Mouse (Mus musculus) heart, adult 2 months (tissue): ENCODE results near the gene Mpg. TPM values are rescaled to one million over a fixed set of nuclear protein-coding genes. Genes with fewer than 3 reads are reported as not detected.

Experiments
- DNase-seq, 2 experiments: peaks; one replicate each; pipeline ENCODE4 v3.0.0; 2021
- H3K27ac ChIP-seq: fragments of 200-600 bp; 2 replicates; pipeline ENCODE4 v1.8.1; 2022
- H3K27me3 ChIP-seq: fragments of 200-500 bp; 2 replicates; pipeline ENCODE4 v1.6.1; 2012; ENCODE audit warnings: mild to moderate bottlenecking, low read length, inconsistent platforms, mixed read lengths; ENCODE audit not compliant: control insufficient read depth, insufficient read depth
- H3K36me3 ChIP-seq: fragments of 200-500 bp; 2 replicates; pipeline ENCODE4 v1.6.1; 2012; ENCODE audit warnings: low read length, inconsistent platforms; ENCODE audit not compliant: control insufficient read depth, insufficient read depth
- H3K4me1 ChIP-seq: fragments of 200-500 bp; 2 replicates; pipeline ENCODE4 v1.6.1; 2011; ENCODE audit warnings: low read length; ENCODE audit not compliant: control insufficient read depth, insufficient read depth
- H3K4me3 ChIP-seq: fragments of 200-600 bp; 2 replicates; pipeline ENCODE4 v1.8.1; 2022
- H3K79me2 ChIP-seq: fragments of 200-500 bp; replicated peaks from 2 replicates; pipeline ENCODE4 v1.6.1; 2012; ENCODE audit warnings: mild to moderate bottlenecking, inconsistent platforms, low read length, moderate library complexity, mixed read lengths; ENCODE audit not compliant: control insufficient read depth, insufficient read depth
- H3K9ac ChIP-seq: fragments of 200-500 bp; 2 replicates; pipeline ENCODE4 v1.6.1; 2012; ENCODE audit warnings: low read depth, mild to moderate bottlenecking, control low read depth, inconsistent platforms, low read length, mixed read lengths
- CTCF ChIP-seq: fragments of 200-600 bp; IDR thresholded peaks from 2 replicates; pipeline ENCODE4 v1.8.1; 2022; ENCODE audit warnings: antibody characterized with exemption, mild to moderate bottlenecking, moderate library complexity
- EP300 ChIP-seq: fragments of 200-500 bp; IDR thresholded peaks from 2 replicates; pipeline ENCODE4 v1.6.1; 2011; ENCODE audit warnings: low read depth, low read length, control low read depth; ENCODE audit not compliant: insufficient read depth
- POLR2A ChIP-seq: fragments of 200-500 bp; IDR thresholded peaks from 2 replicates; pipeline ENCODE4 v1.6.1; 2011; ENCODE audit warnings: mild to moderate bottlenecking, low read depth, low read length, control low read depth; ENCODE audit not compliant: insufficient read depth
- WGBS: fragments of 180-500 bp; shearing (Covaris S2); methylation state at CpG from one replicate; pipeline ENCODE4 v1.1.7; 2018; 5-methylcytosine and 5-hydroxymethylcytosine counted together
- intact Hi-C: fragments of 180-260 bp; cut with DNase I; formaldehyde crosslinking; loops from one replicate; pipeline ENCODE4 v1.15.1; 2025
- polyA plus RNA-seq: library from polyadenylated mRNA; depleted of rRNA; stranded (reverse); fragments of >200 nt; gene quantifications from 2 replicates; pipeline ENCODE4 v1.2.3, GENCODE M21; 2012
- total RNA-seq, 2 experiments: library from RNA; stranded (reverse); gene quantifications; 2 replicates each; pipeline ENCODE4 v1.2.3; 2021

Gene Mpg
- total and polyA plus RNA-seq, 3 experiments: 5.1 to 6.2 (median 5.2) TPM

DNA sequence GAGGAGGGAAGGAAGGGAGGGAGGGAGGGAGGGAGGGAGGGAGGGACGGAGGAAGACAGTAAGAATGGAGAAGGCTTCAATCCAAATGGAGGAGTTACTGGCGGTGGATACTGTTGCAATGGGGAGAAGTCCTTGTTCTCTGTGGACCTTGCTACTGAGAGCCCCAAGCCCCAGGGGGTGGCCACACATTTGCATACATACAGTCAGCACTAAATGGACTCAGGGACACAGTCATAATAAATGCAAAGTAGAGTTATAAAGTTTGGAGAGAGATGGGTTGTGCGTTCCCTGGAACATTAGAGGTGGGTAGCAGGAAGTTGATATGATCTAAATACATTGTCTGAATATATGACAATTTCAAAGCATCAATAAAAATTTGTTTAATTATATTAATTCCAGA, 40.3 kb upstream of the Mpg start:
- TF ChIP-seq POLR2A (no peak), CTCF (no peak), EP300 (no peak)
- Histone ChIP-seq H3K27ac (no peak overlapping the region), H3K36me3 (no peaks in the 10 kb centered on the region), H3K9ac (no peak overlapping the region), H3K4me1 (no peaks in the 10 kb centered on the region), H3K4me3 (no peak overlapping the region), H3K27me3 (no peaks in the 10 kb centered on the region), H3K79me2 (no peaks in the 10 kb centered on the region)
- intact Hi-C loops: loop anchor here (10.0 kb wide), 1 partner anchor 139 kb away; no protein-coding TSS in a partner anchor
- WGBS: 79% methylated on average over 3 of the region's 3 CpGs
- DNase-seq: no peak

DNA sequence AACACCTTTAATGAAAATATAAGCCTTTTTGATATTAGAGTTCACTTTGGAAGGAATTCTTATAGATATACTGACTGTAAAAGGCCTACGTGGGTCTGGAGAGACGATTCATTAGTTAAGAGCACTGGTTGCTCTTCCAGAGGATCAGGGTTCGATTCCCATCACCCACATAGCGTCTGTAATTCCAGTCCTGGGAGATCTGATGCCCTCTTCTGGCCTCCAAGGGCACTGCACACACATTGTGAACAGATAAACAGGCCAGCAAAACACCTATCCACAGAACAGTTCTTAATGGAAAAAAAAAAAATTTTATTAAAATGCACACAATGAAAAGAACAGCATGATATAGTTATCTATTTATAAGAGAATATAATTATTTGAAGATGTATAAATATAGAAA, 39.0 kb upstream of the Mpg start:
- H3K27ac ChIP-seq: no peak overlapping the region
- TF ChIP-seq POLR2A (no peak), EP300 (no peak), CTCF (0 out of 2 replicates have a peak, but pooled peaks have one; percentile 10)
- H3K9ac ChIP-seq: no peak overlapping the region
- DNase-seq: no peak
- H3K4me1 ChIP-seq: no peaks in the 10 kb centered on the region
- intact Hi-C loops: loop anchor here (10.0 kb wide), 1 partner anchor 138 kb away; no protein-coding TSS in a partner anchor
- H3K79me2 ChIP-seq: no peaks in the 10 kb centered on the region
- no peak overlapping the region for H3K4me3 ChIP-seq
- no peaks in the 10 kb centered on the region for H3K36me3 ChIP-seq
- 84% methylated on average over 4 of the region's 4 CpGs for whole genome bisulfite sequencing
- H3K27me3 ChIP-seq: no peaks in the 10 kb centered on the region

DNA sequence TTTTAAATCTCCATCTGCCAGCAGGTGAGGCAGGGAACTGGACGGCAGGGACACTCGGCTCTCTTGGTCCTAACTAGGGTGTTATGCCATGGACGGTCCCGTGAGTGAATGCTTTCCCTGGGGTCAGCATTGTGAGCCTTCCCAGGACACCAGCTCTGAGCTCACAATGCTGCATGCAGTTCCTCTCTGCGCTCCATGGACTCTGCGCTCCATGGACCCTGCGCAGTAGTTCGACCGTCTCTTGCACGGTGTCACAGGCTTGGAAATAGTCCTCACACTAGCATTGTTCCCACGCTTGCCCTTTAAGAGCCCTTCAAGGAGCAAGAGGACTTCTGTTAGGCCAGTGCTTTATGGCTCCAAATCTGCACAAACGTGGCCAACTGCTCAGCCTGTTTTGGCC, 37.4 kb upstream of the Mpg start:
- no peaks in the 10 kb centered on the region for H3K36me3 ChIP-seq
- no peak for DNase-seq
- no peak for TF ChIP-seq POLR2A
- no peak for TF ChIP-seq CTCF
- TF ChIP-seq EP300: no peak
- H3K27me3 ChIP-seq: no peaks in the 10 kb centered on the region
- intact Hi-C loops: loop anchor here (10.0 kb wide), 1 partner anchor 136 kb away; no protein-coding TSS in a partner anchor
- 85% methylated on average over 12 of the region's 12 CpGs for WGBS
- no peak overlapping the region for H3K4me3 ChIP-seq
- H3K4me1 ChIP-seq: no peaks in the 10 kb centered on the region
- no peak overlapping the region for H3K9ac ChIP-seq
- no peaks in the 10 kb centered on the region for H3K79me2 ChIP-seq
- no peak overlapping the region for H3K27ac ChIP-seq

DNA sequence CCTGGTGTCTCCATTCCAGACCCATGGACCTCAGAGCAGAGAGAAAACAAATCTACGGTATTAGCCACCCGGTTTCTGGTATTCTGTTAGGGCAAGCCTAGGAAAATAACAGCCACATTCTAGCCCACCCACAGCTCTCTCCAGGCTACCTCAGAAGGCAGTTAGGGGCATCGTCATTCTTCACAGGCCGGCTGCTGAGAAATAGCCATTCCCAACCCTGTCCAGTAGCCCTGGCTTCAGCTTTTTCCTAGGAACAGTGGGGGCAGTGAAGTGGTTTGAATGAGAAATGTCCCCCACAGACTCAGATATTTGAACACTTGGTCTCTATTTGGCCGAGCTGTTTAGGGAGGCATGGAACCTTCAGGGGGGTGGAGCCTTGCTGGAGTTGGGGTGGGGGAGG, 36.9 kb upstream of the Mpg start:
- 81% methylated on average over 5 of the region's 5 CpGs for WGBS
- intact Hi-C loops: loop anchor here (10.0 kb wide), 1 partner anchor 135 kb away; no protein-coding TSS in a partner anchor
- no peaks in the 10 kb centered on the region for H3K36me3 ChIP-seq
- TF ChIP-seq CTCF (no peak), POLR2A (no peak), EP300 (no peak)
- H3K27me3 ChIP-seq: no peaks in the 10 kb centered on the region
- H3K4me1 ChIP-seq: no peaks in the 10 kb centered on the region
- H3K9ac ChIP-seq: no peak overlapping the region
- H3K79me2 ChIP-seq: no peaks in the 10 kb centered on the region
- H3K4me3 ChIP-seq: no peak overlapping the region
- H3K27ac ChIP-seq: no peak overlapping the region
- no peak for DNase-seq

DNA sequence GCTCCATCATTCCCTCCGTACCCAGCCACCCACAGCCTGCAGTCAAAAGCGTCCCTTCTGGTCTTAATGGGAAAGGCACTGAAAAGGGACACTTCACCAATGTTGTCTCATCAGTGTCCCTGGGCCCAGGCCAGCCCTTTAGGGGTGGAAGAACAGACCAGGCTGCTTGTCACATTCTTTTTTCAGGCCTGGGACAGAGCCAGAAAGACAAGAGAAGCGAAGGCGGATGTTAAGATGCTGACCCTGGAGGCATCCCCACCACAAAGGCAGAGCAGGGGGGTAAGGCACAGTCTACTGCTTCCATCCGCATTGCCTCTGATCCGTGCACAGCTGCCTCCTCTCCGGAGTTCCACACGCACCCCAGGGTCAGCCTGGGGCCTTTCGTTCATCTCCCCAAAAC, 36.2 kb upstream of the Mpg start:
- intact Hi-C loops: no loop called here
- WGBS: 71% methylated on average over 9 of the region's 9 CpGs
- Histone ChIP-seq H3K36me3 (no peaks in the 10 kb centered on the region), H3K9ac (no peak overlapping the region), H3K4me1 (no peaks in the 10 kb centered on the region), H3K27me3 (no peaks in the 10 kb centered on the region), H3K79me2 (no peaks in the 10 kb centered on the region), H3K27ac (no peak overlapping the region), H3K4me3 (no peak overlapping the region)
- DNase-seq: no peak
- TF ChIP-seq EP300 (no peak), CTCF (no peak), POLR2A (no peak)

DNA sequence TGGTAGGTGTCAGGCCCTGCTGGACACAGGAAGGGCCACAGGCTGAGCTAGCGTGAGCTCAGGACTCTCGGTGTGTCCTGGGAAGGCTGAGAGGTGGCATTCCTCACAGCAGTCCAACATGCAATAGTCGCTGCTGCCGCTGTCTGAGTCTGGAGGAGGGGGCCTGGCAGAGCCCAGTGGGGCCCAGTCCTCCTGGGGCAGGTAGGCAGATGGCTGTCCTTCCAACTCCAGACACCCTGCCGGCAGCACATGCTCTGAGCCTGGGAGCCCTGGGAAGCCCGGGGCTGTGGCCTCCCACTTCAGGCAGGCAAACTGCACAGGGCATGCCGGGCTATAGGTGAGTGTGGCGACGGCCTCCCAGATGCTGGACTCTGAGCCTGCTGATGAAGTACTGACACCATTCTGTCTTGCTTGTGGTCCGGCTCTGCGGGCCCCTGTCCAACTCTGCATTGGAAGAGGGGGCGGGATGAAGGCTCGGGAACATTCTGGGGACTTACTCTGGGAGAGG, 35.6 kb upstream of the Mpg start:
- 79% methylated on average over 13 of the region's 13 CpGs for WGBS
- intact Hi-C loops: no loop called here

More for the DNA sequence above, 35.6 kb upstream of the Mpg start:
- Histone ChIP-seq H3K27me3 (no peaks in the 10 kb centered on the region), H3K4me1 (no peaks in the 10 kb centered on the region), H3K36me3 (no peaks in the 10 kb centered on the region), H3K9ac (no peak overlapping the region), H3K4me3 (no peak overlapping the region), H3K27ac (no peak overlapping the region), H3K79me2 (no peaks in the 10 kb centered on the region)
- TF ChIP-seq CTCF (no peak), POLR2A (no peak), EP300 (no peak)
- no peak for DNase-seq
